Mouse (Mus musculus) myocyte (in vitro differentiated cells): ENCODE results near the gene 4933400A11Rik. TPM values are rescaled to one million over a fixed set of nuclear protein-coding genes. Genes with fewer than 3 reads are reported as not detected.

Experiments used
- H3K27me3 ChIP-seq: one replicate; pipeline ENCODE4 v1.6.1; 2011; ENCODE audit not compliant: control insufficient read depth, insufficient read depth, insufficient read length
- H3K36me3 ChIP-seq: one replicate; pipeline ENCODE4 v1.6.1; 2011; ENCODE audit not compliant: control insufficient read depth, insufficient read depth
- H3K4me2 ChIP-seq: one replicate; pipeline ENCODE4 v1.6.1; 2011; ENCODE audit warnings: low read depth, control low read depth
- H3K4me3 ChIP-seq: one replicate; pipeline ENCODE4 v1.5.1; 2011; ENCODE audit warnings: mild to moderate bottlenecking, control low read depth, moderate library complexity
- H3K79me2 ChIP-seq: one replicate; pipeline ENCODE4 v1.6.1; 2011; ENCODE audit not compliant: control insufficient read depth, insufficient read depth
- H3ac ChIP-seq: one replicate; pipeline ENCODE4 v1.6.1; 2011; ENCODE audit not compliant: control insufficient read depth, insufficient read length
- CEBPB ChIP-seq: IDR thresholded peaks from 2 replicates; pipeline ENCODE4 v1.6.1; 2011; ENCODE audit warnings: mild to moderate bottlenecking, moderate library complexity; ENCODE audit not compliant: poor library complexity, insufficient read depth, severe bottlenecking
- E2F4 ChIP-seq: IDR thresholded peaks from one replicate; pipeline ENCODE4 v1.6.1; 2011; ENCODE audit warnings: mild to moderate bottlenecking, control low read depth, moderate library complexity; ENCODE audit not compliant: insufficient read depth
- MAX ChIP-seq: IDR thresholded peaks from one replicate; pipeline ENCODE4 v1.6.1; 2011; ENCODE audit warnings: low read depth, mild to moderate bottlenecking, control low read depth
- MYOD1 ChIP-seq, 3 experiments: IDR thresholded peaks; one replicate each; pipeline ENCODE4 v1.6.1; 2011; ENCODE audit warnings: control low read depth in 2 of 3, low read depth in 2 of 3, mild to moderate bottlenecking in 2 of 3, moderate library complexity in 1 of 3; ENCODE audit not compliant: insufficient read length in 2 of 3, control insufficient read depth in 1 of 3
- MYOG ChIP-seq, 3 experiments: IDR thresholded peaks; one replicate each; pipeline ENCODE4 v1.6.1; 2011; ENCODE audit warnings: control low read depth in 2 of 3, low read depth in 2 of 3, mild to moderate bottlenecking in 2 of 3; ENCODE audit not compliant: insufficient read length in 2 of 3, control insufficient read depth in 1 of 3, insufficient read depth in 1 of 3
- POLR2A ChIP-seq: IDR thresholded peaks from one replicate; pipeline ENCODE4 v1.6.1; 2011; ENCODE audit warnings: low read depth, mild to moderate bottlenecking, control low read depth, moderate library complexity; ENCODE audit not compliant: insufficient read length
- POLR2AphosphoS2 ChIP-seq: IDR thresholded peaks from one replicate; pipeline ENCODE4 v1.6.1; 2011; ENCODE audit warnings: low read depth, control low read depth; ENCODE audit not compliant: insufficient read length
- REST ChIP-seq: IDR thresholded peaks from one replicate; pipeline ENCODE4 v1.6.1; 2011; ENCODE audit warnings: mild to moderate bottlenecking, control low read depth, moderate library complexity; ENCODE audit not compliant: insufficient read depth, insufficient read length
- SRF ChIP-seq: IDR thresholded peaks from one replicate; pipeline ENCODE4 v1.6.1; 2011; ENCODE audit warnings: low read depth; ENCODE audit not compliant: control insufficient read depth, insufficient read length
- TCF12 ChIP-seq: IDR thresholded peaks from one replicate; pipeline ENCODE4 v1.6.1; 2011; ENCODE audit warnings: mild to moderate bottlenecking, control low read depth; ENCODE audit not compliant: poor library complexity, insufficient read depth, severe bottlenecking
- TCF3 ChIP-seq: IDR thresholded peaks from one replicate; pipeline ENCODE4 v1.6.1; 2011; ENCODE audit warnings: low read depth, control low read depth; ENCODE audit not compliant: insufficient read length
- USF1 ChIP-seq: IDR thresholded peaks from one replicate; pipeline ENCODE4 v1.6.1; 2011; ENCODE audit warnings: low read depth, mild to moderate bottlenecking, control low read depth, moderate library complexity
- polyA plus RNA-seq: library from polyadenylated mRNA; unstranded; fragments of >200 nt; fragmentation: generic; extraction: Trizol; gene quantifications from one replicate; pipeline ENCODE4 v1.2.1, GENCODE M21; 2012; ENCODE audit warnings: missing spikeins

4933400A11Rik gene
- polyA plus RNA-seq, 1 experiment = not detected

GRCm38 (mm10) chrX:169789702-169790101 is 10.3 kb upstream of the 4933400A11Rik start:
- no peak overlapping the region for H3K4me2 ChIP-seq
- H3ac ChIP-seq = no peak overlapping the region
- H3K27me3 ChIP-seq = no peaks in the 10 kb centered on the region
- TF ChIP-seq MYOG (IDR thresholded peaks at IDR 0.05; ENCODE audit: control insufficient read depth in 1 of 3, insufficient read depth in 1 of 3, insufficient read length in 2 of 3, low read depth in 2 of 3) (no peak), POLR2AphosphoS2 (no peak), POLR2A (no peak), TCF3 (no peak), MAX (no peak), SRF (no peak), CEBPB (no peak), TCF12 (no peak), USF1 (no peak), E2F4 (no peak), REST (no peak)
- H3K4me3 ChIP-seq = no peak overlapping the region
- no peaks in the 10 kb centered on the region for H3K79me2 ChIP-seq
- no peaks in the 10 kb centered on the region for H3K36me3 ChIP-seq

GRCm38 (mm10) chrX:169758001-169758400 is 21.4 kb downstream of the 4933400A11Rik start:
- Histone ChIP-seq H3K4me3 (no peak overlapping the region), H3K27me3 (no peaks in the 10 kb centered on the region), H3K36me3 (no peaks in the 10 kb centered on the region), H3K79me2 (no peaks in the 10 kb centered on the region), H3ac (no peak overlapping the region), H3K4me2 (no peak overlapping the region)
- TF ChIP-seq E2F4 (no peak), TCF12 (no peak), CEBPB (no peak), MYOG (IDR thresholded peaks at IDR 0.05; ENCODE audit: control insufficient read depth in 1 of 3, insufficient read depth in 1 of 3, insufficient read length in 2 of 3, low read depth in 2 of 3) (no peak), MAX (no peak), TCF3 (no peak), USF1 (no peak), POLR2AphosphoS2 (no peak), MYOD1 (IDR thresholded peaks at IDR 0.05; ENCODE audit: control insufficient read depth in 1 of 3, insufficient read length in 2 of 3, low read depth in 2 of 3) (no peak), SRF (no peak), REST (no peak), POLR2A (no peak)

- no peak overlapping the region for H3K4me2 ChIP-seq
- no peaks in the 10 kb centered on the region for H3K27me3 ChIP-seq
- no peaks in the 10 kb centered on the region for H3K36me3 ChIP-seq
- no peaks in the 10 kb centered on the region for H3K79me2 ChIP-seq
- no peak overlapping the region for H3K4me3 ChIP-seq
- TF ChIP-seq SRF = no peak
- TF ChIP-seq MYOG (IDR thresholded peaks at IDR 0.05; ENCODE audit: control insufficient read depth in 1 of 3, insufficient read depth in 1 of 3, insufficient read length in 2 of 3, low read depth in 2 of 3) = no peak
- no peak for TF ChIP-seq REST
- no peak for TF ChIP-seq TCF3
- no peak for TF ChIP-seq MAX
- no peak for TF ChIP-seq CEBPB
- no peak for TF ChIP-seq POLR2AphosphoS2
- TF ChIP-seq POLR2A = no peak
- no peak overlapping the region for H3ac ChIP-seq
These were observed 44.0 kb downstream of the 4933400A11Rik start for GRCm38 (mm10) chrX:169735387-169735969.

Other genes starting within 250 kb of the 4933400A11Rik start
- 54.0 TPM for gene Mid1, start 94.4 kb downstream of the 4933400A11Rik start, polyA plus RNA-seq
- gene Gm21887, start 230.0 kb upstream of the 4933400A11Rik start, polyA plus RNA-seq = 39.8 TPM